Mouse (Mus musculus) layer of hippocampus, adult 2 months (tissue): ENCODE measurements around the gene Stab2. TPM values are rescaled to one million over a fixed set of nuclear protein-coding genes. Genes with fewer than 3 reads are reported as not detected.

Experiments used
- DNase-seq, 2 experiments: peaks; one replicate each; pipeline ENCODE4 v3.0.0; 2022; ENCODE audit warnings: low spot score in 2 of 2
- H3K27ac ChIP-seq: fragments of 200-600 bp; 2 replicates; pipeline ENCODE4 v1.8.1; 2022
- H3K4me3 ChIP-seq: fragments of 200-600 bp; 2 replicates; pipeline ENCODE4 v1.8.1; 2022; ENCODE audit warnings: mild to moderate bottlenecking
- CTCF ChIP-seq: fragments of 200-600 bp; conservative IDR thresholded peaks from 2 replicates; pipeline ENCODE4 v1.8.1; 2022; ENCODE audit warnings: antibody characterized with exemption, mild to moderate bottlenecking, moderate library complexity
- total RNA-seq, 2 experiments: library from RNA; stranded (reverse); gene quantifications; 2 replicates each; pipeline ENCODE4 v1.2.3; 2021

Gene Stab2
- total RNA-seq, 2 experiments from 2014 or later, result 0.54 to 0.61 TPM

DNA sequence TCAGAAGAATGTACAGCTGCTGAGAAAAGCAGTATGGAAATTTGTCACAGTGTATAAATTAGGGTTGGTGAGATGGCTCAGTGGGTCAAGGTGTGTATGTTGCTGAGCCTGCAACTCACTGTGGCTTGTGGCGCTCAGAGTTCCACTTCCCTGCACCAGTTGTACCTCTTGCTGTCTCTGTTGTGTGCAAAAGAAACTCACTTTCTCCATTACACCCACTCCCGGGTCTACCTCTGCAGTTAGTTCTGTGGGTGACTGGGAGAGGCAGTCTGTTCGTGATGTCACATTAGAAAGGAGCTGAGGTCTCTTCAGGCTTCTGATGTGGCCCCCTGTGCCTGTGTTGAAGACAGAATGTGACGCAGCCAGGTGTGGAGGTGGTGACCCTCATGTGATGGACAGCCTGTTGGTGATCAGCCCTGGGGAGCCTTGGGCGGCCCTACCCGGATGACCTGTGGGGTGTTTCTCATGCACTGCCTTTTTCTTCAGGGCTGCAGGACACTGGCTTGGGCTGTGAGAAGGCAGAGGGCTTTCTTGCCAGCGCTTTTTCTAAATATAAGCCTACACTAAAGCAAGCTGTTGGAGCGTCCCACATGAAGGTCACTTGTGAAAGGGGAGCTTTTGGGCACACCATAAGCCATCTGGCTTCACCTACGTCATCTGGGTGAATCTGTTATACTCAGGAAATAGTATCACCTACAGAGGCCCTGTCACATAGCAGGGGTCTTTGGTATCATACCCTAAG lies 212.9 kb downstream of the Stab2 start:
- peak overlapping the region; percentile 70 for H3K27ac ChIP-seq
- DNase-seq, result no peak
- H3K4me3 ChIP-seq, result no peak overlapping the region
- no peak for TF ChIP-seq CTCF

DNA sequence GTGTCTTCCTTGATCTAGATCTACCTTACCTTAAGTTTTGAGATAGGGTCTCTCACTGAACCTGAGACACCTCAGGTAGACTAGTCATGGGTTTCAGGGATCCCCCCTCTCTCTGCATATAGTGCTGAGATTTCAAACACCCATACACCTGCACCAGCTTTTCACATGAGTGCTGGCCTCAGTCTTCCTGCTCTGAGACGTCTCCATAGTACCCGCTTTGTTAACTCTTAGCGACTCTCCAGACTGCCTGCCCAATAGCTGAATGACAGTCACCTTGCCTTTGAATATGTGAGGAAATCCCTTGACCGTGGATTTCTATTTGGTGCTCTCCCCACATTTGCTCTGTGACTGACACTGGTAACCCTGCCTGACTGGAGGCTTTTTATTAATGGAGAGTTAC lies 213.6 kb downstream of the Stab2 start:
- no peak for DNase-seq
- Histone ChIP-seq H3K4me3 (no peak overlapping the region), H3K27ac (peak overlapping the region; percentile 70; the same call in 1 of the 2 replicates)
- TF ChIP-seq CTCF, result no peak

DNA sequence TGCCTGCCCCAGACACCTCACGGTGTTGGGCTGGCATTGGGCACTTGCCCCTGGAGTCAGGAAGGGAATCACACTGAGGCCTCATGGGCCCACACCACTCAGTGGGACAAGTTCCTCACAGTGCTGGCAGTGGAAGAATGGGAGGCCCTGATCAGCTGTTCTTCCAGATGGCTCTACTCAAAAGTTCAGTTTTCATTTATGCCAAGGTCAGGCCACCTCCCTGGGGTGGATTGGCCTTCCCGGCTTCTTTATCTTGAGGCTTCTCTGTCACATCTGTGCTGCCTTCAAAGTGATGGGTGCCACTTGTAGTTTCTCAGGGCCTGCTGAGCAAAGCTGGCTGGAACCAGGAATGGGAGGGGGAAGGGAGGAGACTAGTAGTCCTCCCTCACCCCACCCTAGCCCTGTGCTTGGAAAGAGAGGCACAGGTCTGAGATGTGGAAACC lies 214.3 kb downstream of the Stab2 start:
- no peak for TF ChIP-seq CTCF
- peak overlapping the region; percentile 46; the same call in 1 of the 2 replicates for H3K27ac ChIP-seq
- DNase-seq, result no peak
- no peak overlapping the region for H3K4me3 ChIP-seq

DNA sequence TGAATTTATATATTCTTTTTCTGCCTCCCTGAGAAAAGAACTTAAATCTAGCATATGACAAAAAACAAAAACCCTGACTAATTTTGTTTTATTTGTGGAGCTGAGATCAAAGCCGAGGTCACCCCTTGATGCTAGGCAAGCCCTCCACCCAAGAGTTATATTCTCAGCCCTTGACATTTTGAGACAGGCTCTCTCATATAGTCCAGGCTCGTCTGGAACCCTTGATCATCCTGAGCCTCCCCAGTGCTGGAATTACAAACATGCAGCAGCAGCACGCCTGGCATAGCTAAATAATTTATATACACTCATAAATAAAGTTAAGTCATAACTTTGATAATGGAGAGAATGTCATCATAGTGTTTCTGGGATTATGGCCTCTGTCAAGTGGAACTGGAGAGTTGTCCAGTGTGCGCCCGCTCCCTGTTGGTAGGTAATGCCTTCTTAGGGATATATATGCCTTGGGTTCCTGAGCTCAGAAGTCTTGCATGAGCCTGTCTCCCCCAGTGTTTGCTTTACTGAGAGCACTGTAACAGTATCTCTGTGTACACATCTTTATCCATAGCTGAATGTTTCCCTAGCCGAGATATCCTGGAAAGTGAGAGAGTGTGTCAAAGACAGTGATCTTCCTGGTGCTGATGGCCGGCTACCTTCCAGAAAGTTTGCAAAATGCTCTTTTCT lies 216.2 kb downstream of the Stab2 start:
- no peak for DNase-seq
- no peak for TF ChIP-seq CTCF
- H3K4me3 ChIP-seq, result no peak overlapping the region
- H3K27ac ChIP-seq, result peak overlapping the region; percentile 57; the same call in 1 of the 2 replicates

Other genes with a start within 250 kb of the Stab2 start
- 10 to 100 TPM; 42.5 to 54.0 TPM for gene Gm49358, start 244.1 kb downstream of the Stab2 start, total RNA-seq
- gene Nt5dc3, start 229.0 kb downstream of the Stab2 start, total RNA-seq, result 100 to 1,000 TPM; 126 to 148 TPM
- not detected for gene 1700113H08Rik, start 50.0 kb upstream of the Stab2 start, total RNA-seq